Mouse (Mus musculus): Measurements from ENCODE around the gene Ttc28.

Ttc28 gene

DNA sequence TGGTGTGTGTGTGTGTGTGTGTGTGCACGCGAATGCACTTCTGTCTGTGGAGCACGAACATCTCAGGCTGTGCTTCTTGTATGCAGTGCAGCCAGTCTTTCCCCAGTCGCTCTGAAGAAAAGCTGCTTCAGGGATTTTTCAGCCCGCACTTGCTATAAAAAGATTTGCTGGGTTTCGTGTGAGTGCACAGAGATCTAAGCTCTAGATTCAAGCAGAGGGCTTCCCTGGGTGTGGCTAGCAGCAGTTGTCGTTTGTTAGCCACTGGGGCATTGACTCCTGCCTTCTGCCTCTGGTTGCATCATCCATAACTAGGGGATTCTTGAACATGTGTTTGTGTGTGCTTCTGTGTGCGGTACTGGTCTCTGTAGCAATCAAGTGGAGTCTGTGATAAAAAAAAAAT lies 175.9 kb downstream of the Ttc28 start:
- no peak for DNase-seq

DNA sequence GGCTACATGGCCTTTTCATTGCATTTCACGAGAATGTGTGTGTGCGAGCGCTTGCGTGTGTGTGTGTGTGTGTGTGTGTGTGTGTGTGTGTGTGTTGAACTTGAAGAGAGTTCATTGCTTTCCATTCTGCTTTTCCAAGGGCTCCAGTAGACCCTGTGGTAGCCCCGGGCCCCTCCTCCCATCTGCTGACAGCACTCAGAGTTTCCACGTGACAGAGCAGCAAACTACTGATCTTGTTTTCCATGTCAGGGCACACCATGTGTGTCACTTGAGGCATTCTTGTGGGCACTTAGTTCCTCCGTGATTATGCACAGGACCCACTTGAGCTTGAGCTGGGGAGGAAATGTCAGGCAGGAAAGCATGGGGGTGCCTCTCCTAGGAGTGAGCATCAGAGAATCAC lies 177.5 kb downstream of the Ttc28 start:
- DNase-seq: peak; percentile 38

DNA sequence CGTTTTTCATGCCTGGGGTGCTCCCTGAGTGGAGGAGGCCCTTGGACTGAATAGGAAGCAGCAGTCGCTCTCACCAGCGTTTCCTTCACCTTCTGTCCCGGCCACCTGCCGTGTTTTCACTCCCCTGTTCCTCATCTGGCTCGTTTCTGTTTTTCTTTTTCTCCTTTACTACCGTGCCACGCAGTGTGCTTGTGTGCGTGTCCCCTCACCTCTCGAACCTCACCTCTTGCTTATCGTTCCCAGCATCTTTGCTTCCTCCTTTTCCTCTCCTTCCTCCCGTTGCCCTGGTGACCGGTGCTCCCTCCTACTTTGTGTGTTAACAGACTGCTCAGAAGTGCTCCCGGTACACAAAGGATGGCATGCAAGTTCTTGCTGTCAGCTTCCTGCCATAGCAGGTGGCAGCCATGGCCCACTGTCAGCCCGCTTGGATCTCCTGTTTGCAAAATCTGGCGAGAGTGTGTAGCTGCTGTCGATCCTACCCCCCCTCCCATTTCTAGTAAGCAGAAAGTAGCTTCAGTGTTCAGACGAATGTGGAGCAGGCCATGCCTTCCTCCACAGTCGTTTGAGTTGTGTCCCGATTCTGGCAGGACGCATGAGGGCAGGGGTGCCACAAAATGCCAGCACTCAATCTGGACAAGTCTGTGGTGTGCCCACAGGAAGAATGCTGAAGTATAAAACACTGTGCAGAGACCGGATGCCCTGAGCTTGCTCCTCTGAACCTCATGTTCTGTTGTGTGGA lies 179.0 kb downstream of the Ttc28 start:
- DNase-seq: peak; percentile 16

DNA sequence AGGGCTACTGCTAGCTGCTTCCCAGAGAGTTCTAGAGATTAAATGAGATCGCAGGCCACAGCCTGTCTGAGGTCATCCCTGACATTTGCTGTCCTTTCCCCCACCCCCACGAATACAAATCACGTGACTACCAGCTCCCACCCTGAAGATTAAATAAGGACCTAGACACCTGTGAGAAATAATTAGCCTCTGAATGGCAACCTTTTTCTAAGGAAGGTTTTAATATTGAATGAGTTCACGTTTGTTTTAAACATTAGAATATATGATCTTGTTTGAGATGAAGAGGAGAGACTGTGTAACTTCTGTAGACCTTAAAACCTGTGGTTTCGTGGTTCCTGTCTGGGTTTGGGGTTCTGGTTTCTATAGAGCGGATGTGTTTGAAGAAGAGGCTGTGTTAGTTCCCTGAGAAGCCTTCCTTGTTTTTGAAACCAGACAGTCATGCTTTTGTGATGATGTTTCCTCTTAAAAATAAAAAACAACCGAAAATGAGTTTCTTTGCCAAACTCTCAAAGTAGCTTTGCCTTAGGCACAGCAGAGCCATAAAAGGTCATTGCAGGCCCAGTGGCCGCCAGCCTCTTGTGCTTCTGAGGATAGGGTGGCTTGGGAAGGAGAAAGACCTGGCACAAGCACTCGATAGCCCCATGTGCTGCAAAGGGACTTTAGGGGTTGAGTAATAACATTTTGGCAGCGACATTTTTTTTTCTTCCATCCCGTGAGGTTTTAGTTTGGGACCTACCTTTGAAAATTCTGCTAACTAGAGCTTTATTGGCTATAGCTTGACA lies 179.7 kb downstream of the Ttc28 start:
- DNase-seq: no peak

DNA sequence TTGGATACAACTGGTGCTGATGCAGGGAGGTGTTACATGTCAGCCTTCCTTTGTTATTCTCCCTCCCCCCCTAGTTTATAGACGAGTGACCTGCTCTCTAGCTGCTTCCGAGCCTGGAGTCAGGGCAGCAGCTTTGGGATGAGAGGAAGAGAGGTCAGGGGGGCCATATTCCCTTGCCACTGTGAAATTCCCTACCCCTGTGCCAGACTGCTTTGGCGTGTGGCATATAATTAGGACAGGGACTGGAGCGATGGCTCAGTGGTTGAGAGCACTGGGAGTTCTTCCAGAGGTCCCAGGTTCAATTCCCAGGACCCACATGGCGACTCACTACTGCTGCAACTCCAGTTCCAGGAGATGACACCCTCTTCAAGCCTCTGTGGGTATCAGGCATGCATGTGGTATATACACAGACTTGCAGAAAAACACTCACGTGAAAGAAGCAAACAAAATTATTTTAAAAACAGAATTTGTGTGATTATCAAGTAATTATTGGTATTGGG lies 180.7 kb downstream of the Ttc28 start:
- DNase-seq: no peak

DNA sequence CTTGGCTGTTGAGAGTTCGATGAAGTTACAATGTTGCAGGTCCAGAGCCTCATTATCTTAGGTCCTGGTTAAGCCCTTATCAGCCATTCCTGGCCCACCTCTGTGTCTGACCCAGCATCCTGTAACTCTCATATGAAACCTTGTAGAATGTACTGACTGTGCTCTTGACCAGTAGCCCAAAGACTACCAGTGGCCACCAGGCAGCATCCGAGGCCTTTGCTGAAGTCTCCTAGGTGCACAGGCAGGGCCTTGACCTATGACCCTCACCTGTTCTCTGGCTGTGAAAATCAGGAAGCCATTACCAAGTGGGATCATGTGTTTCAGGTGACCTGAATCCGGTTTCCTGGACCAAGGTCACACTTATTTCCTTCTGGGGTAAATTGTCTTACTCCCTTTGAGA lies 183.6 kb downstream of the Ttc28 start:
- DNase-seq: no peak

DNA sequence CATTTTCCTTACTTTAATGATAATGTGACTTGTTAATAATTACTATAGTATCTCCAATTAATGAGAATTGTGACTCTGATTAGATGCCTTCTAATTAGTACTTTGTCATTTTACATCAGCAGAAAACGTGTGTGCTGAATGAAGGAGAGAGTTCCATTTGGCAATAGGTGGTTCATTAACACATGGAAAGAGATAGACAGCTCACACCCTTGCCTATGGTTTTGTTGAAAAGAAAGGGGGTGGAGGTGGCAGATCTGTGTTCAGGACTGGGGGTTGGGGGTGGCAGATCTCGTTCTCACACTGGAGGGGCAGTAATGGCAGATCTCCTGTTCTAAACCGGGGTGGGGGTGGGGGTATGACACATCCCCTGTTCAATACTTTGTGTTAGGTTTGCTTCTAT lies 184.4 kb downstream of the Ttc28 start:
- no peak for DNase-seq

DNA sequence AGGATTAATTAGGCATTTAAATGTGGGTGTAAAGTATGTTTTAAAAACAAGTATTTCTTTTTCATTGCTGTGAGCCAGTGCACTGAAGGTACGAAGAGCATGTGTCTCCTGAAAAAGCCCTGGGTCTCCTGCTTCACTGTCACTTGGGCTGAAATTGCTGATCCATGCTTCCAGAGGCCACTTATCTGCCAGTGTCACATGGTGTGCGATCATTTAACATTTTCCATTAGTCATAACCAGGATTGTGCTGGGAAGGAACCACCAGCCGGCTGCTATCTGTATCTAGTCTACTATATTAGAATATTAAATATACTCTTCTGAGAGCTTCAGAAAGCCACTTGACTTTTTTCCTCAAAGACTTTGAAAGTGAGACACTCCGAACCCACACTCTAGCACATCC lies 186.2 kb downstream of the Ttc28 start:
- DNase-seq: no peak

DNA sequence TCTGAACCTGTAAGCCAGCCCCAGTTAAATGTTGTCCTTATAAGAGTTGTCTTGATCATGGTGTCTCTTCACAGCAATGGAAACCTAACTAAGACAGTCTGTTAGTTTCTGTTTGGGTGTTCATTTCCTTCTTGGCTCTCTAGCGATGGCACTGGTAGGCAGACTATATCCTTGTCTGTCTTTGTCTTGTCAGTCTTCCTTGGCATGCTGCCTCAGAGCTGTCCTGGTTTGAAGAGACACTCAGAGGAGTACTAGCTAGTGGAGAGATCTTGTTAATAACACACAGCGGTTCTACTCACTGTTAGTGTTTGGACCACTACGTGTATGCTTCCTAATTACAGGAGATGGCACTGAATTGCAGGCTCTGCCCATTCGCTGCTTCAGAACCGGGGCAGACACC lies 189.9 kb downstream of the Ttc28 start:
- DNase-seq: peak; percentile 64

DNA sequence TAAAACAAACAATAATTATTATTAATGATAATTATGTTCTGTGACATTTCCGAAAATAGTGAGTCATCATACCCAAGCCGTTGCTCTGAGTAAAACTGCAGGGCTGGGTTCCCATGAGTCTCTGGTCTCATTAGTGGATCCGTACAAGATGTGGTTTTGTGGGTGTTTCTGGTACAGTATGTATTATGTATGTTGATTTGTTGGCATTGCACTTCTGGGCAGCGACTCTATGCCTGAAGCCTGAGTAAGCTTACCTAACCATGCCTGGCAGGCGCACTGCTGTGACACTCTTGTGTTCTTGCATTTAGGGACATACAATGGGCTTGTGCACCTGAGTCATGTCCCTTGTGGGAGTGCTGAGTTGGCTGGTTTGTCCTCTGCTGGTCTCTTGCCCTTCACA lies 190.3 kb downstream of the Ttc28 start:
- no peak for DNase-seq

DNA sequence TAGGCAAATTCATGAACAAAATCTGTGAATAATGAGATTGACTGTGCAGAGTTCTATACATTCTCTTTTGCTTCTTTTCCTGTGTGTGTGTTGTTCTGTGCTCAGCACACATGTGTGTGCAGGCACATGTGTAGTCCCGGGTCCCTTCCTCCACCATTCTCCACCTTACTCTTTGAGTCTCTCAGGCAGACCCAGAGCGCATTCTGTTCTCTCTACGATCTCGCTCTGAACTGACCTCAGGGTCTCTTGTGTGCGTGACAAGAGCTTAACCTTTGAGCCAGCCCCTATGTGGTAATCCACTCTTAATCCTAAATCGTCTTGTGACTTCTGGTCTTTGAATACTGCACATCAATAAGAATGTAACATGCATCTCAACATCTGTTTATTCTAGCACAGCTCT lies 190.8 kb downstream of the Ttc28 start:
- no peak for DNase-seq

DNA sequence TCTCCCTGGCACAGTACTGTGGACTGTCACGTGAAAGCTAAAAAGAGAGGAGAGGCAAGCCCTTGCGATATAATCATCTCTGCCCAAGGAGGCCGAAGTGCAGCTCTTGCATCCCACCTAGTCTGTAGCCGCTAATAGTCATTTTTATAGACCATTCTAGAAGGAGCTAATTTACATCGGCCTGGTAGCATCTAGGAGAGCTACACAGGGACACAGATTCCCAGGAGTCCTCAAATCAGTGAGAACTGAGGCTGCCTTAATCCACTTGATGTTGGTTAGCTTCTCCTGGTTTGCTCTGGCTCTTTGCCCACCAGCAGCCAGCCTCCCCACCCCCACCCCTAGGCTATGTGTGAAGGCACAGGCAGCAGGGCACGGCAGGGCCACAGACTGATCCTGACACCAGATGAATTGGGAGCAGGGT lies 193.7 kb downstream of the Ttc28 start:
- no peak for DNase-seq

DNA sequence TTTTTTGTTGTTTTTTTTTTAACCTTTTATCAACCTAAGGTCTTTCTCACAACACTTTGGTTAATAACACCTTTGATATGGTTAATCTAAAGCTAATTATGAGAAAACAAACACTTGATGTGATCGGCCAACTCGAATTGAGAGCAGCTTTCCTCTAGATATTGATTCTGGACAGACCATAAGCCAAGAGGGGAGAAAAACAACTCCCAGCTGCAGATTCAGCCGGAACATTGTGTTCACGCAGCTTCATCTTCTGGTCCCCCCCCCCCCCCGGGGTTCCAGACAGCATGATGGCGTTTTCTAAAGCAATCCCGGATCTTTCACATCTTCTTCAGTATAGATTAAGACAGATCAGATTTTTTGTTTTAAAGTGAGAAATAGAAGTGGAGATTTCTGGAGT lies 194.4 kb downstream of the Ttc28 start:
- DNase-seq: no peak

DNA sequence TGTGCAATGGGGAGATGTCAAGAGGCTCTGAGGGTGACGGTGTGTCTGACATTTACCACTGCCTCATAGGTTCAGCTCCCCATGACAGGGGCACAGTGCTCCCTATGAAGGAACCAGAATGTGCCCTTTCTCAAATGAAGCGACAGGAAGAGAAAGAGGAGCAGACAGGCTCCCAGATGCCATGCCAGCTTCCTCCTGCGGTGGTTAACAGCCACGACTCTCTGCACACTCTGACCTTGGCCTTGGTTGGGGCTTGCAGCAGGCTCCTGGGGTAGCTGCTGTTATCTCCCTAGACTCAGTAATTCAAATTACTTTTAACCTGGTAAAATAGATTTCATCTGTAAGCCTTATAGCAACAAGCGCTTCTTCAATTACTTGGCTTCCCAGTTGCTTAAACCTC lies 196.2 kb downstream of the Ttc28 start:
- DNase-seq: no peak

DNA sequence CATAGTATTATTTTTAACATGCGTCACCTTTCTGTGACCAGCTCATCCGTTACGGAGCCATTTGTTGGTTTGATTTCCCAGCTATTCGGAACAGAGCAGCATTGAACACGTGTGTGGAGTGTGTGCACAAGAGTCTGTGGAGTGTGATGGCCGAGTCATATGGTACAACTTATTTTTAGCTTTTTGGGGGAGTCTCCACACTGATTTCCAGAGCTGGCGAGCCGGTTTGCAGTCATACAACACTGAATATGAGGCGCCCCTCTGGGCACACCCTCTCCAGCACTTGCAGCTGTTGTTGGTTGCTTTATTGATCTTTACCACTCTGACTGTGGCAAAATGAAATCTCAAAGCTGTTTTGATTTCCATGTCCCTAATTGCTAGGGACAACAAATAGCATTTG lies 197.7 kb downstream of the Ttc28 start:
- no peak for DNase-seq

DNA sequence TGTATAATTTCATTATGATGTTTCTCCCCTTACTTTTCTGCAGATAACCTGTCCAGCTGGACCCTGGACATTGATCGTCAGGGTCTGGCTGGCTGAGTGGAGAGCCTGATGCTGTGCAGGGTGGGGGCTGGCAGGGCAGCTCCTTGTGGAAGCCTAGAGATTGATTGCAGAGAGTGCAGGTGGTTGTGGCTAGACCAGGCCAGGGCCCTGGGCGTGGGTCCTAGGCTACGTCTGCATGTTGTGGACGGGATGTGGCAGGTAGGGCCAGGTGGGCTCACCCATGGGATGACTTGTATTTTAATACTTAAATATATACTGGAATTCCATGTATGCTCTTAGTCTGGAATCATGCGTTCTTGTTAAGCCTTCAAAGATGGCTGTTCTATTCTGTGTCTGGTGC lies 201.0 kb downstream of the Ttc28 start:
- DNase-seq: no peak

DNA sequence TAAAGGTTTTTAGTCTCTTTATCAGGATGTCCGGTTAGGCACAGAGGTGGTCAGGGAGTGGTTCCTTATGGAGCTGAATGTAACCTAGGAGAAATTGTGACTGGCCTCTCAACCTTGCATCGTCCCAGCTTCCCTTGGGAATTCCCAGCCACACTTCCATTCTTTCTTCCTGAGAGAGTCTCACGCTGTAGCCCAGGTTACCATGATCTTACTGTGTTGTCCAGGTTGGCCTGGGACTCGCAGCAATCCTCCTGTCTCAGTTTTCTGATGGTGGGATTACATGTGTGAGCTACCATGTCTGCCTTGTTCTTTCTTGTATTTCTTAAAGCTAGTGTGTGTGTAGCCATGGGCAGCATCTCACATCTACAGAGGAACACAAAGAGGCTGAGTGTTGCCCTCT lies 206.2 kb downstream of the Ttc28 start:
- no peak for DNase-seq

DNA sequence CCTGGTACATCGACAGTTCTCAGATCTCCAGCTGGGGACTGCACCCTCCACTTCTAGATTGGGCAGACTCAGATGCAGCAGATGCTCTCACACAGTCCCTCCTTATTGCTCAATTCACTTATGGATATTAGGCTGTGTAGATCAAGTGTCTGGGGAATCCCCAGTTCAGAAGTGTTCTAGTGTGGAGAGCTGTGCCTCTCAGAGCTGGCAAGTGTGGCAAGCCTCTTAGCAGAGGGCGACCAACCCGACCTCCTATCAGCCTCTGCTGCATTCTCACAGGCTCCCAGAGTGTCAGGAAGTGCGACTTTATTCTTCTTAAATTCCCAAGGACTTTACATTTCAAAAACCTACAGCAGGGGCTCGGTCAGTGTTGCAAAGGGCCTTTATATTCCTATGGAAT lies 217.1 kb downstream of the Ttc28 start:
- DNase-seq: no peak

DNA sequence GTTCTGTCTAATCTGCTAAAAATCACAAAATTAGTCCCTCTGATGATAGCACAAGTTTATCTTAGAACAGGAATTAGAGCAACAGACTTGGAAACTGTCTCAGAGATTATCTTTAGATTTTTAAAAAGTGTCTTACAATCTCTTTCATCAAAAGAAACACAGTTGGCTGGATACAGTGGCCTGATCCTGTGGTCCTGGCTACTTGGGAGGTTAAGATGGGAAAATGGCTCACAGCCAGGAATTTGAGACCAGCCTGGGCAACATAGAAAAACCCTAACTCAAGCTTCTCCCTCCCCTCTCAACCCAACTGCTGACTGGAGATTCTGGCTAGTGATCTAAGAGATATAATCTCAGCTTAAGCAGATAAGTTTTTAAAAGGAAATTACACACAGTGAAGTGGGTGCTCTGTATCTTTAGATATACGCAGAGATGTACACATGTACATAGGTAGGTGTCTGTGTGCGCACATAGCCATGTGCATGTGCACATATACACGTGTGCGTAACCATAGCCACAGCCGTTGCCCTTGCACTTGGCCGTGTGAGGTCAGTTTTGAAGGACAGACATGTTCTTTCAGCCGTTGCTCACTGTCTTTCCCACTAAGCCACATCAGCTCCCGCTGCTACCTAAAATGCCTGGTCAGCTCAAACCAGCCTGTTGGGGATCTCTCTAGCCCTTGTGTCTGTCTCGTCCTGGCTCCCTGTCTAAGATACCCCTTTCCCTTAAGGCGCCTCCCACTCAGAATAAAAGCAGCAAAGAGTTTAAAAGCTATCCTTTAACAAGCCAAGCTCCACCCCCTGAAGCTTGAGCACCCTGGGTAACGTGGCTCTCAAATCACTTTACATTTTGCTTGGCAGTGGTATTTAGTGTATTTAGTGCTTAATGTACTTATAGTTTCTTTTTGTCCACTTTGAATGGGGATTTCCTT lies 217.9 kb downstream of the Ttc28 start:
- peak; percentile 13 for DNase-seq

DNA sequence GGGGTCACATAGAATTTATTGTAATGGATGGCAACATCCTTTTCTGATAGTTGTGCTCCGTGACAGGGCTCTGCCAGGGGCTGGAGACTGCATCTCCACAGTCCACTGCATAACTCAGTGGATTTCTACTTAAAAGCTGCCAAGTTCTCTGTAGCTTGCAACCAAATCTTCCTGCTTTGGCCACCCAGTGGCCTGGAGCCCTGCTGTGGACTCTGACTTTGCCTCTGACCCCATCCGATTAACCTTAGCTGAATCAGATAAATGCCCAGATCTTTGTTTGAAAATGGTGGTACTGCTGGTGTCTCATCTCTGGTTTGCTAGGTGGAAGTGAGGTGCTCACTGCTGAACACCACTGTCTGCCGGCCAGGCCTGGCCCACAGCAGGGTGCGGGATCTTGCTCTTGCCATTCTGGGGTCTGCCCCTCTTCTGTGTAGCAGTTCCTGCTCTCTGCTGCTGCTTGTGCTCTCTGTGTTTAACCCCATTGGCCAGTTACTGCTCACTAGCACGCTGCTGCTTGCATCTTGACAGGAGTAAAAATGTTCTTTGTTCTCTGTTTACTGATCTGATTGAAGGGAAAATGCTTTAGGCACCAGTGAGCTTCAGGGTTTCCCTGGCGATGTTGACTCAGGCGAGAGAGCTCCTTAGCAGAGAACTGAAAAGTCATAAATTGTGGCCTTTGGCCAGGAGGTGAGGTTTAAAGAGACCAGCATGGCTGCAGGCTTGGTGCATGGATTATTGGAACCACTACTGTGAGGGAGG lies 219.1 kb downstream of the Ttc28 start:
- DNase-seq: peak; percentile 25

DNA sequence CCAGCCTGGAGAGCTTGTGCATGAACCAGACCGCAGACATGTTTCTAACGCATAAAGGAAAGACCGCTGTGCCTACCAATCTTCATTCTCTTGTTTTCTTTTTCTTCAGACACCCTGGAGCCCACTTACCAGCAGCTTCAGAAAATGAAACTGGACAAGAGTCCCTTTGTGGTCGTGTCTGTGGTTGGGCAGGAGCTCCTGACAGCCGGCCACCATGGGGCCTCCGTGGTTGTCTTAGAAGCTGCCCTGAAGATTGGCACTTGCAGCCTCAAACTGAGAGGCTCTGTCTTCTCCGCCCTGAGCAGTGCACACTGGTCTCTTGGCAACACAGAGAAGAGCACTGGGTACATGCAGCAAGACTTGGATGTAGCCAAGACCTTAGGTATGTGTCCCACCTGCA lies 221.0 kb downstream of the Ttc28 start:
- no peak for DNase-seq

DNA sequence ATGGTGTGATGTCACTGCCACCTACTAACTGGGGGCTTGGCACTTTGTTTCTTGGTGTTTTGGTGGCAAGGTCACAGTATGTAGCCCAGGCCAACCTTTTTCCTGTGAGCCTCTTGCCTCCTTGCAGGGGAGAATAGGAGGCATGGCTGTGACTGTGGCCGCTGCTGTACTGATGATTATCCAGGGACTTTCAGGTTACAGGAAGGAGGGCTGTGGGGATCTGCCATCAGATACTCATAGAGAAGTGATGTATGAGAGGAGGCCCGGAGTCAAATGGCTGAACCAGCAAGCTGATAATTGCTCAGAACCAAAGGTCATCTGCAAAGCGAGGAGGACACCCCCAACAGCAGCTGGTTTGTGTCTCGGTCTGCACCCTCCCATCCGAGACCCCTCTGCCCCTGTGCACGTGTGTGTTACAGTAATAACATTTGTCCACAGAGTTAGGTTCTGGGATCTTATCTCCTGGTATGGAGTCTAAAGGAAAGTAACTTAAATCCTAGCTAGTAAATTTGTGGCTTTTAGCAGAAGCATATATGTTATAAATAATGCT lies 221.9 kb downstream of the Ttc28 start:
- no peak for DNase-seq
